Mouse (Mus musculus): ENCODE data around the gene Rtn4rl1. TPM values are rescaled to one million over a fixed set of nuclear protein-coding genes. Genes with fewer than 3 reads are reported as not detected.

The Rtn4rl1 gene
- polyA plus RNA-seq, 1 experiment: 23.9 TPM

- Histone ChIP-seq H3K4me3 (replicated peaks; ENCODE audit: insufficient read depth, low read depth, low read length) (peak overlapping the region; percentile 45), H3K4me1 (ENCODE audit: control insufficient read depth, insufficient read depth, low read length) (peaks cover 56% of the 10 kb centered on the region), H3K27ac (ENCODE audit: insufficient read depth, low read length) (peak overlapping the region; percentile 87), H3K27me3 (ENCODE audit: control insufficient read depth, insufficient read depth, low read length) (no peaks in the 10 kb centered on the region)
- 3% methylated on average over 35 of the region's 35 CpGs for WGBS
- no peak for TF ChIP-seq POLR2A (IDR thresholded peaks at IDR 0.05; ENCODE audit: borderline replicate concordance, insufficient read depth, low read length)
- TF ChIP-seq CTCF (IDR thresholded peaks at IDR 0.05; ENCODE audit: borderline replicate concordance, insufficient read depth, low read depth, low read length): no peak
- peak; percentile 66 to 70 for DNase-seq
These were observed 19.9 kb downstream of the Rtn4rl1 start for GRCm38 (mm10) chr11:75213372-75214080.

DNA sequence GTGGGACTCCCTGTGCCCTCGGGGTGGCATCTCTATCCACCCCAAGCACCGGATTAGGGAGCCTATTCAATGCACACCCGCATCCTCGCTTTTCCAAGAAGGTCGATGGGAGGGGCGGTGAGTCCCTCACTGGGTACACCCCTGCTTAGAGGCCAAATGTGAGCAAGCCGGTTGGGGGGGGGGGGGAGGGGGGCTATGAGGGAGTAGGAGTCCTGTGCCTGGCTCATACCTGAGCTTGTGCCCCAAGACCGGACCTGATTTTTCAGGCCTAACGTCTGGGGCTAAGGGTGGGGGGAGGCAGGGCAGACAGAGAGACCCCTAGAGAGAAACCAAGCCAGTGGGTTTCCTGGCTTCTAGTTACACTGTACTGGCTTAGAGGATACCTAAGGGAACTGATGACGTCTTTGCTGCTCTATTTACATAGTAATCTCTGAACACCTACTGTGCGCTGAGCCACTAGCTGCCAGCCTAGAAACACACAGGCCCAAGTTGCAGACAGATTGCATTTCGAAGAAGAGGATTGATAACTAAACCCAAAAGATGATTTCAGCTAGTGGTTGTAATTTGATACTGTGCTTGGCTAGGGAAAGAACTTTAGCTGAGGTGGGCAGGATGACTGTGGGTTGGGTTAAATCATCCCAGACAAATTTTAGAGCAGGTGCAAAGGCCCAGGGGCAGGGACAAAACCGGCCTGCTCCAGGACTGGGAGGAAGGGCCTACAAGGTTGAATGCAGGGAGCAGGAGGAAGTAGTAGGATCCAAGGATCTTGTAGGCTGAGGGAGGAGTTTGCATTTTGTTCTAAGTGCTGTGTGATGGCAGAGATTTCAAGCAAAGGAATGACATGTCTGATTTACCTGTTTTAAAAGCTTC is 20.7 kb downstream of the Rtn4rl1 start:
- 0 out of 2 replicates have a peak overlapping the region, but pooled peaks have one; percentile 52 for H3K27ac ChIP-seq (ENCODE audit: insufficient read depth, low read length)
- H3K4me1 ChIP-seq (ENCODE audit: control insufficient read depth, insufficient read depth, low read length): peaks cover 50% of the 10 kb centered on the region
- H3K27me3 ChIP-seq (ENCODE audit: control insufficient read depth, insufficient read depth, low read length): no peaks in the 10 kb centered on the region
- peak in 1 of 2 experiments; percentile 40 for DNase-seq
- peak overlapping the region; percentile 45 for H3K4me3 ChIP-seq (replicated peaks; ENCODE audit: insufficient read depth, low read depth, low read length)
- TF ChIP-seq CTCF (IDR thresholded peaks at IDR 0.05; ENCODE audit: borderline replicate concordance, insufficient read depth, low read depth, low read length) (no peak), POLR2A (IDR thresholded peaks at IDR 0.05; ENCODE audit: borderline replicate concordance, insufficient read depth, low read length) (no peak)
- 23% methylated on average over 12 of the region's 13 CpGs for WGBS

GRCm38 (mm10) chr11:75220115-75220514 is 26.5 kb downstream of the Rtn4rl1 start:
- WGBS: 26% methylated on average over 9 of the region's 9 CpGs
- Histone ChIP-seq H3K27me3 (ENCODE audit: control insufficient read depth, insufficient read depth, low read length) (no peaks in the 10 kb centered on the region), H3K4me1 (ENCODE audit: control insufficient read depth, insufficient read depth, low read length) (peaks cover 20% of the 10 kb centered on the region), H3K27ac (ENCODE audit: insufficient read depth, low read length) (no peak overlapping the region), H3K4me3 (replicated peaks; ENCODE audit: insufficient read depth, low read depth, low read length) (no peak overlapping the region)
- DNase-seq: peak in 1 of 2 experiments; percentile 52
- TF ChIP-seq CTCF (IDR thresholded peaks at IDR 0.05; ENCODE audit: borderline replicate concordance, insufficient read depth, low read depth, low read length) (no peak), POLR2A (IDR thresholded peaks at IDR 0.05; ENCODE audit: borderline replicate concordance, insufficient read depth, low read length) (no peak)

DNA sequence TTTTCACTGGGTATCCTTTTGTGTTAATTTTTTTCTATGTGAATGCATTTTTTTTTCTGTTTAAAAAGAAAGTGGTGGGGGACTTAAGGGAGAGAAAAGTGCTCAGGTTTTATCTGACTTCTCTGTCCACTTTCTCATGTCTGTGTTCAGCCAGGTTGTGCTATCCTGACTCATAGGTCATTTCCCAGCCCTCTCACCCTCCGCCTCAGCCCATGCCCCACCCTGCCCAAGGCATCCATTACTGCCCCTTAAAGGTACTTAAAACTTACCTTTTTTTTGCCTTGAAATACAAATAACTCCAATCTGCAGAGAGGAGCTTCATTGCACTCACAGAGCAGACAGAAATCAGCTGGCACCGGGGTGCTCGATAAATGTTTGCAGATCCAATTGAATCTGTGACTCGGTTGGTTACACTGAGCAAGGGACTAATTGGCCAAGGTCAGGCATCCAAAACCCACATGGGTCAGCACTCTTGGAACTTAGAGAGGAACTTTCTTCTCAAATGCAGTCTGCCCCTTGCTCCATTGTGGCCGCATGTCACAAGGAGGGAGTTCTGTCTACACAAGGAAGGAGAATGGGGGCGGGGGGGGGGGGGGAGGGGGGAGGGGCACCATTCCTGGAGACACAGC is 27.0 kb downstream of the Rtn4rl1 start:
- 48% methylated on average over 6 of the region's 6 CpGs for WGBS

GRCm38 (mm10) chr11:75224062-75224461 is 30.5 kb downstream of the Rtn4rl1 start:
- WGBS: 39% methylated on average over 12 of the region's 12 CpGs
- Histone ChIP-seq H3K27me3 (ENCODE audit: control insufficient read depth, insufficient read depth, low read length) (no peaks in the 10 kb centered on the region), H3K4me1 (ENCODE audit: control insufficient read depth, insufficient read depth, low read length) (peaks cover 28% of the 10 kb centered on the region), H3K4me3 (replicated peaks; ENCODE audit: insufficient read depth, low read depth, low read length) (no peak overlapping the region), H3K27ac (ENCODE audit: insufficient read depth, low read length) (no peak overlapping the region)
- DNase-seq: no peak
- TF ChIP-seq CTCF (IDR thresholded peaks at IDR 0.05; ENCODE audit: borderline replicate concordance, insufficient read depth, low read depth, low read length): no peak
- no peak for TF ChIP-seq POLR2A (IDR thresholded peaks at IDR 0.05; ENCODE audit: borderline replicate concordance, insufficient read depth, low read length)

More for the DNA sequence above, 27.0 kb downstream of the Rtn4rl1 start:
- Histone ChIP-seq H3K27me3 (ENCODE audit: control insufficient read depth, insufficient read depth, low read length) (no peaks in the 10 kb centered on the region), H3K4me1 (ENCODE audit: control insufficient read depth, insufficient read depth, low read length) (peaks cover 16% of the 10 kb centered on the region), H3K4me3 (replicated peaks; ENCODE audit: insufficient read depth, low read depth, low read length) (no peak overlapping the region), H3K27ac (ENCODE audit: insufficient read depth, low read length) (no peak overlapping the region)
- DNase-seq: no peak
- TF ChIP-seq POLR2A (IDR thresholded peaks at IDR 0.05; ENCODE audit: borderline replicate concordance, insufficient read depth, low read length): no peak
- TF ChIP-seq CTCF (IDR thresholded peaks at IDR 0.05; ENCODE audit: borderline replicate concordance, insufficient read depth, low read depth, low read length): no peak

DNA sequence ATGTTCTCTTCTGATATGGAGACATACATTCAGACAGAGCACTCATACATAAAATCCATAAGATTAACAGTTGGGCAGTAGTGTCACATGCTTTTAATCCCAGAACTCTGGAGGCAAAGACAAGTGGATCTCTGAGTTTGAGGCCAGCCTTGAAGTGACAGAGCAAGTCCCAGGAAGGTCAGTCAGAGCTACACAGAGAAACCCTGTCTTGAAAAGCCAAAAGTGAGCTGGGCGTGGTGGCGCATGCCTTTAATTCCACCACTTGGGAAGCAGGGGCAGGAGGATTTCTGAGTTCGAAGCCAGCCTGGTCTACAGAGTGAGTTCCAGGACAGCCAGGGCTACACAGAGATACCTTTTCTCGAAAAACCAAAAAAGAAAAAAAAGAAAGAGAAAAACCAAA is 31.3 kb downstream of the Rtn4rl1 start:
- WGBS: 86% methylated on average over 4 of the region's 4 CpGs
- no peak for DNase-seq
- TF ChIP-seq POLR2A (IDR thresholded peaks at IDR 0.05; ENCODE audit: borderline replicate concordance, insufficient read depth, low read length): no peak
- no peak for TF ChIP-seq CTCF (IDR thresholded peaks at IDR 0.05; ENCODE audit: borderline replicate concordance, insufficient read depth, low read depth, low read length)
- H3K4me1 ChIP-seq (ENCODE audit: control insufficient read depth, insufficient read depth, low read length): peaks cover 35% of the 10 kb centered on the region
- no peak overlapping the region for H3K4me3 ChIP-seq (replicated peaks; ENCODE audit: insufficient read depth, low read depth, low read length)
- H3K27ac ChIP-seq (ENCODE audit: insufficient read depth, low read length): no peak overlapping the region
- H3K27me3 ChIP-seq (ENCODE audit: control insufficient read depth, insufficient read depth, low read length): no peaks in the 10 kb centered on the region

DNA sequence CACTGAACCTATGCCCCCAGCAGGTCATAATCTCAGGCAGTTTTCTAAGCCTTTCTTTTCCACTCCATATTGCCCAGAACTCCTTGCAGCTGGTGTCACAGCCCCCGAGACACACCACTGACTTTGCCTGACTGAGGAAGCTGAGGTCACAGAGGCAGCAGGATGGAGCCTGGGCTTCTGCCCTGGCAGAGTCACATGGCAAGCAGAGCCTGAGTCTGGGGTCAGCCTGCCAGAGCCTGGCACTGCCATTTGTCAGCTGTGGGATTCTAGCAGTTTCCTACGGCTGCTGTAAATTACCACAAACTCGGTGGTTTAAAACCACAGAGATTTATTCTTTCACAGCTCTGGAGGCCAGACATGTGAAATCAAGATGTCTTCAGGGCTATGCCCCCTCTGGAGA is 34.0 kb downstream of the Rtn4rl1 start:
- no peak for DNase-seq
- peaks cover 44% of the 10 kb centered on the region for H3K4me1 ChIP-seq (ENCODE audit: control insufficient read depth, insufficient read depth, low read length)

More for the DNA sequence above, 34.0 kb downstream of the Rtn4rl1 start:
- WGBS: 36% methylated on average over 3 of the region's 3 CpGs
- H3K4me3 ChIP-seq (replicated peaks; ENCODE audit: insufficient read depth, low read depth, low read length): no peak overlapping the region
- TF ChIP-seq POLR2A (IDR thresholded peaks at IDR 0.05; ENCODE audit: borderline replicate concordance, insufficient read depth, low read length) (no peak), CTCF (IDR thresholded peaks at IDR 0.05; ENCODE audit: borderline replicate concordance, insufficient read depth, low read depth, low read length) (no peak)
- no peak overlapping the region for H3K27ac ChIP-seq (ENCODE audit: insufficient read depth, low read length)
- no peaks in the 10 kb centered on the region for H3K27me3 ChIP-seq (ENCODE audit: control insufficient read depth, insufficient read depth, low read length)

All from cerebellum, adult 2 months (tissue).